In the genomic region with DNA sequence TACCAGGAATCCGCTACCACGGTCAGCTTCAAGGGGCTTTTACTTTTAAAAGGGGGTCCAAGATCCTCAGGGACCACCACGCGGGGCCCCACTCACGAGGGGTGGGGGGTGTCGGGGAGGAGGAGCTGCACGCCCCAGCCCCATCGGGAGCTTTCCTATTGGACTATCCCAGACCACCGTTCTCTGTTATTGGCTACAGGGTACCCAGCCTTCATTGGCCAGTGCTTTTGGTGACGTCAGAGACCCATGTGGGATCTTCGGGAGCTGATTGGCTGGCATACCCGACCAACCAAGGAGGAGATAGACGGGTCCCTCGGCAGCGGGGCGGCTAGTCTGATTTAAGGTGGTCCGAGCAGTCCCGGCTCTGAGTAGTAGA, we compare ENCODE assay signal across 8 mouse cellular contexts. TPM values are rescaled to one million over a fixed set of nuclear protein-coding genes. Genes with fewer than 3 reads are reported as not detected.
DNase-seq lines count a peak whose midpoint lies in the region; ATAC-seq and TF ChIP-seq lines count a peak whose summit lies in the region.

No protein-coding gene starts in this region.

- ATAC-seq in heart, embryonic 15.5 days (replicated peaks; ENCODE audit: insufficient number of reproducible peaks, insufficient read depth, low FRiP score, low read depth) = peak; percentile 91
- ATAC-seq in liver, embryonic 14.5 days (ENCODE audit: insufficient read depth) = peak; percentile 85
- ATAC-seq in neural tube, embryonic 11.5 days (ENCODE audit: insufficient read depth, low FRiP score, low TSS enrichment) = peak; percentile 92
- peak; percentile 93 for ATAC-seq in stomach, postnatal 0 days (ENCODE audit: low FRiP score, low TSS enrichment)

- H3K27ac ChIP-seq in forebrain, embryonic 10.5 days = peak overlapping the region; percentile 78
- H3K27ac ChIP-seq in heart, embryonic 15.5 days = peak overlapping the region; percentile 88
- peak overlapping the region; percentile 81 for H3K27ac ChIP-seq in liver, embryonic 14.5 days
- H3K27ac ChIP-seq in neural tube, embryonic 11.5 days (ENCODE audit: low read depth, low read length) = no peak overlapping the region
- peak overlapping the region; percentile 49 for H3K27ac ChIP-seq in stomach, postnatal 0 days (replicated peaks)

- H3K4me3 ChIP-seq in forebrain, embryonic 10.5 days = peak overlapping the region; percentile 50
- H3K4me3 ChIP-seq in heart, embryonic 15.5 days = peak overlapping the region; percentile 53
- peak overlapping the region; percentile 70 to 85 for H3K4me3 ChIP-seq in liver, embryonic 14.5 days (ENCODE audit: insufficient read depth in 1 of 2, low read depth in 2 of 2, low read length in 2 of 2)
- peak overlapping the region; percentile 26 for H3K4me3 ChIP-seq in neural tube, embryonic 11.5 days (ENCODE audit: low read depth, low read length)
- peak overlapping the region; percentile 38 for H3K4me3 ChIP-seq in stomach, postnatal 0 days (ENCODE audit: low read depth, low read length)

- H3K9ac ChIP-seq in heart, embryonic 15.5 days = peak overlapping the region; percentile 44
- H3K9ac ChIP-seq in liver, embryonic 14.5 days (replicated peaks) = peak overlapping the region; percentile 56
- H3K9ac ChIP-seq in neural tube, embryonic 11.5 days (ENCODE audit: low read length) = no peak overlapping the region
- H3K9ac ChIP-seq in stomach, postnatal 0 days (ENCODE audit: low read length) = no peak overlapping the region

- peaks cover 95% of the 10 kb centered on the region for H3K4me1 ChIP-seq in forebrain, embryonic 10.5 days
- peaks cover 66% of the 10 kb centered on the region for H3K4me1 ChIP-seq in heart, embryonic 15.5 days (replicated peaks)
- peaks cover 30 to 40% of the 10 kb centered on the region in 2 experiments for H3K4me1 ChIP-seq in liver, embryonic 14.5 days (replicated peaks; ENCODE audit: control insufficient read depth in 2 of 2, insufficient read depth in 2 of 2, low read length in 1 of 2)
- peaks cover 35% of the 10 kb centered on the region for H3K4me1 ChIP-seq in neural tube, embryonic 11.5 days (ENCODE audit: control insufficient read depth, insufficient read depth, low read length)
- peaks cover 19% of the 10 kb centered on the region for H3K4me1 ChIP-seq in stomach, postnatal 0 days (replicated peaks; ENCODE audit: control insufficient read depth, insufficient read depth)

- TF ChIP-seq EP300 in liver, embryonic 14.5 days (IDR thresholded peaks at IDR 0.05; ENCODE audit: low read depth) = no peak
- TF ChIP-seq EP300 in stomach, postnatal 0 days (optimal IDR thresholded peaks at IDR 0.05) = no peak

- TF ChIP-seq CTCF in liver, embryonic 14.5 days (IDR thresholded peaks at IDR 0.05; ENCODE audit: low read depth) = no peak
- no peak for TF ChIP-seq CTCF in stomach, postnatal 0 days (IDR thresholded peaks at IDR 0.05; ENCODE audit: low read depth)

- peaks cover 10% of the 10 kb centered on the region for H3K36me3 ChIP-seq in forebrain, embryonic 10.5 days (replicated peaks)
- peaks cover 4% of the 10 kb centered on the region for H3K36me3 ChIP-seq in heart, embryonic 15.5 days
- H3K36me3 ChIP-seq in liver, embryonic 14.5 days (replicated peaks; ENCODE audit: control insufficient read depth, insufficient read depth, low read depth) = no peaks in the 10 kb centered on the region
- no peaks in the 10 kb centered on the region for H3K36me3 ChIP-seq in neural tube, embryonic 11.5 days (ENCODE audit: control insufficient read depth, insufficient read depth, low read length)
- H3K36me3 ChIP-seq in stomach, postnatal 0 days (ENCODE audit: control insufficient read depth, insufficient read depth, low read length) = no peaks in the 10 kb centered on the region

- peak overlapping the region; percentile 90 for H3K4me2 ChIP-seq in heart, embryonic 15.5 days
- peak overlapping the region; percentile 99 for H3K4me2 ChIP-seq in liver, embryonic 14.5 days (ENCODE audit: low read depth)
- peak overlapping the region; percentile 47 for H3K4me2 ChIP-seq in neural tube, embryonic 11.5 days (ENCODE audit: low read depth)
- H3K4me2 ChIP-seq in stomach, postnatal 0 days (replicated peaks; ENCODE audit: low read depth) = peak overlapping the region; percentile 69

- peaks cover 4% of the 10 kb centered on the region; the same call in 1 of the 2 replicates for H3K9me3 ChIP-seq in forebrain, embryonic 10.5 days
- H3K9me3 ChIP-seq in heart, embryonic 15.5 days (replicated peaks) = no peaks in the 10 kb centered on the region
- H3K9me3 ChIP-seq in liver, embryonic 14.5 days (ENCODE audit: control insufficient read depth, low read length) = no peaks in the 10 kb centered on the region
- H3K9me3 ChIP-seq in neural tube, embryonic 11.5 days (ENCODE audit: control insufficient read depth, low read length) = no peaks in the 10 kb centered on the region
- no peaks in the 10 kb centered on the region for H3K9me3 ChIP-seq in stomach, postnatal 0 days (ENCODE audit: control insufficient read depth, low read length)

- H3K27me3 ChIP-seq in forebrain, embryonic 10.5 days (ENCODE audit: poor library complexity, severe bottlenecking) = peaks cover 85% of the 10 kb centered on the region
- H3K27me3 ChIP-seq in heart, embryonic 15.5 days = peaks cover 3% of the 10 kb centered on the region; the same call in 1 of the 2 replicates
- H3K27me3 ChIP-seq in liver, embryonic 14.5 days (ENCODE audit: control insufficient read depth, insufficient read depth, low read length) = peaks cover 11% of the 10 kb centered on the region
- H3K27me3 ChIP-seq in neural tube, embryonic 11.5 days (ENCODE audit: control insufficient read depth, insufficient read depth, low read length) = peaks cover 48% of the 10 kb centered on the region
- H3K27me3 ChIP-seq in stomach, postnatal 0 days (ENCODE audit: control insufficient read depth, insufficient read depth, low read length) = no peaks in the 10 kb centered on the region

- peak; percentile 81 to 82 for DNase-seq in CD8-positive naive resting alpha-beta T cell, adult 2 months (ENCODE audit: low read depth in 2 of 2, low spot score in 2 of 2)
- DNase-seq in c-Kit-positive CD71-negative TER-119-negative erythroid progenitor cells, embryonic 14.5 days (ENCODE audit: low read depth) = peak; percentile 98
- DNase-seq in forebrain, embryonic 10.5 days (ENCODE audit: extremely low spot score, low spot score) = peak; percentile 98
- DNase-seq in kidney, postnatal 25 days = peak; percentile 99
- peak; percentile 95 to 96 (median 96) for DNase-seq in liver, embryonic 14.5 days (ENCODE audit: low read depth in 3 of 3, low spot score in 3 of 3)
- peak; percentile 95 for DNase-seq in neural tube, embryonic 11.5 days (ENCODE audit: low spot score)
- DNase-seq in stomach, postnatal 0 days (ENCODE audit: low spot score) = peak; percentile 94

- under 1% methylated on average over 18 of the region's 18 CpGs for WGBS in forebrain, embryonic 10.5 days
- under 1% methylated on average over 18 of the region's 18 CpGs for WGBS in heart, embryonic 15.5 days
- WGBS in liver, embryonic 14.5 days (ENCODE audit: insufficient replicate concordance) = under 1% methylated on average over 18 of the region's 18 CpGs
- 0% methylated on average over 18 of the region's 18 CpGs for WGBS in neural tube, embryonic 11.5 days
- WGBS in stomach, postnatal 0 days = under 1% methylated on average over 18 of the region's 18 CpGs

RNA-seq across cellular contexts. Expression of gene Tle2, which starts 2.9 kb away (rescaled TPM):
- polyA plus RNA-seq in forebrain, embryonic 10.5 days (2016; fragmentation: Nextera tagmentation; extraction: Ambion mirVana) = 4.1 and 4.3 TPM in 2 replicates
- polyA plus RNA-seq in heart, embryonic 15.5 days (2015; fragmentation: Nextera tagmentation; extraction: Ambion mirVana) = 23.6 and 29.3 TPM in 2 replicates
- polyA plus RNA-seq in liver, embryonic 14.5 days (2012; rRNA removed) = 5.2 and 6.5 TPM in 2 replicates
- 0.82 and 0.90 TPM in 2 replicates for polyA plus RNA-seq in liver, embryonic 14.5 days (2014; fragmentation: Nextera tagmentation; extraction: Ambion mirVana)
- polyA plus RNA-seq in neural tube, embryonic 11.5 days (2014; fragmentation: Nextera tagmentation; extraction: Ambion mirVana) = 7.0 and 7.3 TPM in 2 replicates
- polyA plus RNA-seq in stomach, postnatal 0 days (2015; fragmentation: Nextera tagmentation; extraction: Ambion mirVana) = 4.8 and 6.9 TPM in 2 replicates

RNA-seq across cellular contexts. Expression of gene Aes, which starts 12.2 kb away (rescaled TPM):
- 276 and 283 TPM in 2 replicates for polyA plus RNA-seq in forebrain, embryonic 10.5 days (2016; fragmentation: Nextera tagmentation; extraction: Ambion mirVana)
- 650 and 761 TPM in 2 replicates for polyA plus RNA-seq in heart, embryonic 15.5 days (2015; fragmentation: Nextera tagmentation; extraction: Ambion mirVana)
- 113 and 134 TPM in 2 replicates for polyA plus RNA-seq in liver, embryonic 14.5 days (2012; rRNA removed)
- polyA plus RNA-seq in liver, embryonic 14.5 days (2014; fragmentation: Nextera tagmentation; extraction: Ambion mirVana) = 139 and 156 TPM in 2 replicates
- polyA plus RNA-seq in neural tube, embryonic 11.5 days (2014; fragmentation: Nextera tagmentation; extraction: Ambion mirVana) = 266 and 278 TPM in 2 replicates
- polyA plus RNA-seq in stomach, postnatal 0 days (2015; fragmentation: Nextera tagmentation; extraction: Ambion mirVana) = 429 and 495 TPM in 2 replicates

RNA-seq across cellular contexts. Expression of gene Gna11, which starts 26.5 kb away (rescaled TPM):
- 73.4 and 77.2 TPM in 2 replicates for polyA plus RNA-seq in forebrain, embryonic 10.5 days (2016; fragmentation: Nextera tagmentation; extraction: Ambion mirVana)
- polyA plus RNA-seq in heart, embryonic 15.5 days (2015; fragmentation: Nextera tagmentation; extraction: Ambion mirVana) = 52.1 and 64.1 TPM in 2 replicates
- 14.8 and 17.0 TPM in 2 replicates for polyA plus RNA-seq in liver, embryonic 14.5 days (2012; rRNA removed)
- 17.3 and 17.4 TPM in 2 replicates for polyA plus RNA-seq in liver, embryonic 14.5 days (2014; fragmentation: Nextera tagmentation; extraction: Ambion mirVana)
- polyA plus RNA-seq in neural tube, embryonic 11.5 days (2014; fragmentation: Nextera tagmentation; extraction: Ambion mirVana) = 74.6 and 78.8 TPM in 2 replicates
- 62.5 and 70.7 TPM in 2 replicates for polyA plus RNA-seq in stomach, postnatal 0 days (2015; fragmentation: Nextera tagmentation; extraction: Ambion mirVana)

RNA-seq across cellular contexts. Expression of gene Tle6, which starts 29.4 kb away (rescaled TPM):
- polyA plus RNA-seq in forebrain, embryonic 10.5 days (2016; fragmentation: Nextera tagmentation; extraction: Ambion mirVana) = 2.8 and 3.1 TPM in 2 replicates
- polyA plus RNA-seq in heart, embryonic 15.5 days (2015; fragmentation: Nextera tagmentation; extraction: Ambion mirVana) = 23.9 and 30.5 TPM in 2 replicates
- 4.5 and 4.8 TPM in 2 replicates for polyA plus RNA-seq in liver, embryonic 14.5 days (2012; rRNA removed)
- polyA plus RNA-seq in liver, embryonic 14.5 days (2014; fragmentation: Nextera tagmentation; extraction: Ambion mirVana) = 5.6 and 5.8 TPM in 2 replicates
- 6.4 and 7.0 TPM in 2 replicates for polyA plus RNA-seq in neural tube, embryonic 11.5 days (2014; fragmentation: Nextera tagmentation; extraction: Ambion mirVana)
- polyA plus RNA-seq in stomach, postnatal 0 days (2015; fragmentation: Nextera tagmentation; extraction: Ambion mirVana) = 7.6 and 8.9 TPM in 2 replicates

RNA-seq across cellular contexts. Expression of gene BC025920, which starts 34.6 kb away (rescaled TPM):
- polyA plus RNA-seq in forebrain, embryonic 10.5 days (2016; fragmentation: Nextera tagmentation; extraction: Ambion mirVana) = 1.6 and 2.1 TPM in 2 replicates
- polyA plus RNA-seq in heart, embryonic 15.5 days (2015; fragmentation: Nextera tagmentation; extraction: Ambion mirVana) = 0.48 and 0.72 TPM in 2 replicates
- polyA plus RNA-seq in liver, embryonic 14.5 days (2012; rRNA removed) = 2.3 and 2.4 TPM in 2 replicates
- 0.11 and 0.34 TPM in 2 replicates for polyA plus RNA-seq in liver, embryonic 14.5 days (2014; fragmentation: Nextera tagmentation; extraction: Ambion mirVana)
- polyA plus RNA-seq in neural tube, embryonic 11.5 days (2014; fragmentation: Nextera tagmentation; extraction: Ambion mirVana) = 0.43 and 0.80 TPM in 2 replicates
- polyA plus RNA-seq in stomach, postnatal 0 days (2015; fragmentation: Nextera tagmentation; extraction: Ambion mirVana) = 0.24 and 0.35 TPM in 2 replicates

Comparison
In these comparisons a context has a peak if more than half of its experiments do, and no peak if none do; other contexts are left out.
1. H3K4me3 ChIP-seq: peak in every context shown above with its lines; median percentile 78 in liver, embryonic 14.5 days; 53 in heart, embryonic 15.5 days; 50 in forebrain, embryonic 10.5 days; 38 in stomach, postnatal 0 days; 26 in neural tube, embryonic 11.5 days.
2. H3K4me2 ChIP-seq: peak in every context shown above with its lines; median percentile 99 in liver, embryonic 14.5 days; 90 in heart, embryonic 15.5 days; 69 in stomach, postnatal 0 days; 47 in neural tube, embryonic 11.5 days.
3. H3K9ac ChIP-seq: peak in heart, embryonic 15.5 days (single experiment) and liver, embryonic 14.5 days (single experiment); none in neural tube, embryonic 11.5 days (single experiment) and stomach, postnatal 0 days (single experiment).
4. Peak in every context shown above with its lines, with median percentiles within 50 percentile points of each other: DNase-seq and ATAC-seq.